Mouse (Mus musculus): ENCODE measurements around the gene Hunk.

DNA sequence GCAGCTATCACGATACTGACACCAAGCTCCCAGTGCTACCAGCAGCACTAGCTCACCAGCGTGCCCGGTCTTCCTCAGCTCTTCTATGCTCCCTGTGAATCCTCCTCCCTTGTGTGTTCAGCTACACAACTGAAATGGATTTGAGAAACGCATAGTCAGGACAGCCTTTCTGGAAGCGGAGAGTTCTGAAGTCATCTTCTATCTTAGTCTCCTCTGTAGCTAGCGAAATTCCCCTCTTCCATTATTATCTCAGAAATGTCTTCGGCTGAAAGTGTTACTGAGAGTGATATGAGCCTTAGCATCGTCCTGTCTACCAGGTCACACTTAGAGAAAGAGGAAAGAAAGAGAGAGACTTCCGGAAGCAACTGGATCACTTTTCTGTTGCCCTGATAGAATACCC, 26.5 kb upstream of the Hunk start:
- TF ChIP-seq CTCF (IDR thresholded peaks at IDR 0.05; ENCODE audit: control insufficient read depth, insufficient read depth, low read length) = no peak
- no peak for TF ChIP-seq POLR2A (IDR thresholded peaks at IDR 0.05; ENCODE audit: borderline replicate concordance, control insufficient read depth, low read depth, low read length)

All from bone marrow, adult 2 months (tissue).